Mouse (Mus musculus) thymus, postnatal 10 days (tissue): ENCODE measurements around the gene Zfp74.
A peak's percentile ranks its signal among the peaks of the same experiment; 100 is the strongest.
"Not testable (repeated sequence)": the region's sequence is repeated elsewhere in the genome, so short reads cannot be mapped to it uniquely, and the experiment has no call there.

Experiments used
- DNase-seq, 2 experiments: peaks; one replicate each; pipeline ENCODE4 v3.0.0; 2021; ENCODE audit warnings: low spot score in 2 of 2

Zfp74 gene

GRCm38 (mm10) chr7:29953513-29954401 lies at the start of gene Zfp74:
Zfp74 (minus strand) TSS chr7:29954089.
- peak; percentile 66 to 77 for DNase-seq

GRCm38 (mm10) chr7:30000601-30001000 lies 46.7 kb upstream of the Zfp74 start:
- no peak for DNase-seq

- no peak for DNase-seq
Measured at GRCm38 (mm10) chr7:29995134-29995533, 41.2 kb upstream of the Zfp74 start.

GRCm38 (mm10) chr7:29993340-29993739 lies 39.5 kb upstream of the Zfp74 start:
- no peak for DNase-seq

GRCm38 (mm10) chr7:29992698-29993097 lies 38.8 kb upstream of the Zfp74 start:
- no peak for DNase-seq

GRCm38 (mm10) chr7:29989031-29989430 lies 35.1 kb upstream of the Zfp74 start:
- DNase-seq: no peak

GRCm38 (mm10) chr7:29987551-29987950 lies 33.7 kb upstream of the Zfp74 start:
- DNase-seq: no peak

- DNase-seq: no peak
Measured at GRCm38 (mm10) chr7:29986101-29986500, 32.2 kb upstream of the Zfp74 start.

GRCm38 (mm10) chr7:29983690-29984380 lies 29.9 kb upstream of the Zfp74 start, which contains the start of gene Zfp568:
Zfp568 (plus strand) TSS chr7:29983955.
- DNase-seq: peak; percentile 64 to 77

- no peak for DNase-seq
Measured at GRCm38 (mm10) chr7:29983340-29983689, 29.4 kb upstream of the Zfp74 start.

- DNase-seq: no peak
Measured at GRCm38 (mm10) chr7:29982931-29983330, 29.0 kb upstream of the Zfp74 start.

GRCm38 (mm10) chr7:29982341-29982740 lies 28.5 kb upstream of the Zfp74 start:
- DNase-seq: no peak

GRCm38 (mm10) chr7:29981860-29982259 lies 28.0 kb upstream of the Zfp74 start:
- DNase-seq: no peak

- peak in 1 of 2 experiments; percentile 9 for DNase-seq
Measured at GRCm38 (mm10) chr7:29981455-29981854, 27.6 kb upstream of the Zfp74 start.

GRCm38 (mm10) chr7:29980761-29981160 lies 26.9 kb upstream of the Zfp74 start:
- no peak for DNase-seq

- DNase-seq: no peak
Measured at GRCm38 (mm10) chr7:29970686-29971085, 16.8 kb upstream of the Zfp74 start.

- DNase-seq: not testable (repeated sequence)
Measured at GRCm38 (mm10) chr7:29965115-29965810, 11.4 kb upstream of the Zfp74 start.

GRCm38 (mm10) chr7:29959004-29959403 lies 5.1 kb upstream of the Zfp74 start:
- DNase-seq: no peak

GRCm38 (mm10) chr7:29958125-29958724 lies 4.3 kb upstream of the Zfp74 start:
- DNase-seq: no peak

- no peak for DNase-seq
Measured at GRCm38 (mm10) chr7:29956257-29956656, 2.4 kb upstream of the Zfp74 start.

- DNase-seq: peak in 1 of 2 experiments; percentile 49
Measured at GRCm38 (mm10) chr7:29954731-29955130, 842 bp upstream of the Zfp74 start.

GRCm38 (mm10) chr7:29953086-29953485 lies 803 bp downstream of the Zfp74 start:
- no peak for DNase-seq
